Mouse (Mus musculus) CH12.LX (cell line): ENCODE measurements around the gene Olfr584. TPM values are rescaled to one million over a fixed set of nuclear protein-coding genes. Genes with fewer than 3 reads are reported as not detected.

Experiments used
- DNase-seq: peaks from one replicate; pipeline ENCODE4 v3.0.0-alpha.2; 2013; ENCODE audit errors: extremely low read depth
- H3K27ac ChIP-seq: 2 replicates; pipeline ENCODE4 v1.5.1; 2012; ENCODE audit warnings: low read depth, mild to moderate bottlenecking, control low read depth, moderate library complexity; ENCODE audit not compliant: insufficient read depth
- H3K27me3 ChIP-seq: replicated peaks from 2 replicates; pipeline ENCODE3; 2012; ENCODE audit warnings: inconsistent platforms
- H3K36me3 ChIP-seq, 2 experiments: replicated peaks in 1 of 2; 2 replicates each; pipeline versions ENCODE3 to v1.6.1; 2012; ENCODE audit warnings: inconsistent platforms in 1 of 2, low read length in 1 of 2, mild to moderate bottlenecking in 1 of 2, mixed read lengths in 1 of 2, moderate library complexity in 1 of 2; ENCODE audit not compliant: control insufficient read depth in 1 of 2, insufficient read depth in 1 of 2
- H3K4me1 ChIP-seq, 2 experiments: 2 replicates each; pipeline ENCODE4 v1.6.1; 2012; ENCODE audit warnings: inconsistent platforms in 1 of 2, moderate library complexity in 1 of 2; ENCODE audit not compliant: insufficient read depth in 2 of 2, control insufficient read depth in 1 of 2
- H3K4me2 ChIP-seq: 2 replicates; pipeline ENCODE4 v1.6.1; 2012; ENCODE audit warnings: low read depth, mild to moderate bottlenecking, control low read depth; ENCODE audit not compliant: poor library complexity, insufficient read depth, severe bottlenecking
- H3K4me3 ChIP-seq, 3 experiments: fragments of 150-350 bp in 1 of 3; sonication (generic) in 1 of 3; replicated peaks in 1 of 3; 2 replicates each; pipeline versions ENCODE3 to v1.5.1; 2011 to 2012; ENCODE audit warnings: low read depth in 2 of 3, low read length in 2 of 3, mild to moderate bottlenecking in 2 of 3, moderate library complexity in 2 of 3, control low read depth in 1 of 3, improper control_type of control experiment in 1 of 3, inconsistent platforms in 1 of 3, mixed read lengths in 1 of 3; ENCODE audit not compliant: poor library complexity in 1 of 3
- H3K79me2 ChIP-seq: replicated peaks from 2 replicates; pipeline ENCODE4 v1.6.1; 2012; ENCODE audit warnings: mild to moderate bottlenecking, moderate library complexity; ENCODE audit not compliant: control insufficient read depth, poor library complexity, insufficient read depth, severe bottlenecking; ENCODE audit errors: extremely low read depth
- H3K9ac ChIP-seq: 2 replicates; pipeline ENCODE4 v1.6.1; 2012; ENCODE audit warnings: low read depth, mild to moderate bottlenecking, control low read depth, moderate library complexity; ENCODE audit not compliant: insufficient read depth
- H3K9me3 ChIP-seq: replicated peaks from 2 replicates; pipeline ENCODE3; 2012; ENCODE audit warnings: low read length, inconsistent platforms, mixed read lengths
- CHD1 ChIP-seq: IDR thresholded peaks from 2 replicates; pipeline ENCODE4 v1.6.1; 2012; ENCODE audit warnings: low read depth, low read length, improper control_type of control experiment, inconsistent platforms
- CHD2 ChIP-seq: IDR thresholded peaks from 2 replicates; pipeline ENCODE4 v1.6.1; 2011; ENCODE audit warnings: low read length, improper control_type of control experiment
- E2F4 ChIP-seq: IDR thresholded peaks from 2 replicates; pipeline ENCODE4 v1.6.1; 2011; ENCODE audit warnings: low read depth, low read length, improper control_type of control experiment; ENCODE audit not compliant: insufficient replicate concordance
- ELF1 ChIP-seq: IDR thresholded peaks from 2 replicates; pipeline ENCODE4 v1.6.1; 2014; ENCODE audit warnings: low read depth, mild to moderate bottlenecking, inconsistent platforms, low read length, improper control_type of control experiment
- EP300 ChIP-seq: IDR thresholded peaks from 2 replicates; pipeline ENCODE4 v1.6.1; 2011; ENCODE audit warnings: low read length, improper control_type of control experiment
- GABPA ChIP-seq: IDR thresholded peaks from 2 replicates; pipeline ENCODE4 v1.6.1; 2012; ENCODE audit warnings: low read depth, low read length, improper control_type of control experiment, inconsistent platforms; ENCODE audit not compliant: insufficient replicate concordance
- JUN ChIP-seq: IDR thresholded peaks from 2 replicates; pipeline ENCODE4 v1.6.1; 2011; ENCODE audit warnings: low read depth, mild to moderate bottlenecking, low read length, improper control_type of control experiment, moderate library complexity; ENCODE audit not compliant: insufficient read depth
- JUND ChIP-seq: conservative IDR thresholded peaks from 2 replicates; pipeline ENCODE4 v1.6.1; 2011; ENCODE audit warnings: low read depth, low read length, improper control_type of control experiment
- MAFK ChIP-seq: IDR thresholded peaks from 2 replicates; pipeline ENCODE4 v1.6.1; 2011; ENCODE audit warnings: low read length, improper control_type of control experiment; ENCODE audit not compliant: insufficient replicate concordance
- MAX ChIP-seq: IDR thresholded peaks from 2 replicates; pipeline ENCODE4 v1.6.1; 2011; ENCODE audit warnings: low read length, improper control_type of control experiment
- MAZ ChIP-seq: IDR thresholded peaks from 2 replicates; pipeline ENCODE4 v1.6.1; 2012; ENCODE audit warnings: low read depth, mild to moderate bottlenecking, inconsistent platforms, low read length, improper control_type of control experiment, moderate library complexity
- MEF2A ChIP-seq: IDR thresholded peaks from 2 replicates; pipeline ENCODE4 v1.6.1; 2014; ENCODE audit warnings: low read depth, mild to moderate bottlenecking, inconsistent platforms, low read length, improper control_type of control experiment, borderline replicate concordance
- MXI1 ChIP-seq: IDR thresholded peaks from 2 replicates; pipeline ENCODE4 v1.6.1; 2011; ENCODE audit warnings: mild to moderate bottlenecking, low read depth, low read length, improper control_type of control experiment
- NELFE ChIP-seq: IDR thresholded peaks from 2 replicates; pipeline ENCODE4 v1.6.1; 2011; ENCODE audit warnings: low read depth, low read length, improper control_type of control experiment
- POLR2A ChIP-seq: IDR thresholded peaks from 2 replicates; pipeline ENCODE4 v1.6.1; 2011; ENCODE audit warnings: low read depth, mild to moderate bottlenecking, improper control_type of control experiment, low read length
- RCOR1 ChIP-seq: conservative IDR thresholded peaks from 2 replicates; pipeline ENCODE4 v1.6.1; 2012; ENCODE audit warnings: low read depth, mild to moderate bottlenecking, inconsistent platforms, low read length, improper control_type of control experiment
- SIN3A ChIP-seq: IDR thresholded peaks from 2 replicates; pipeline ENCODE4 v1.6.1; 2012; ENCODE audit warnings: low read length, improper control_type of control experiment, inconsistent platforms
- SMC3 ChIP-seq: IDR thresholded peaks from 2 replicates; pipeline ENCODE4 v1.6.1; 2011; ENCODE audit warnings: low read depth, low read length, improper control_type of control experiment
- TBP ChIP-seq: conservative IDR thresholded peaks from 2 replicates; pipeline ENCODE4 v1.6.1; 2011; ENCODE audit warnings: low read depth, low read length, improper control_type of control experiment
- UBTF ChIP-seq: IDR thresholded peaks from 2 replicates; pipeline ENCODE4 v1.6.1; 2012; ENCODE audit warnings: low read depth, mild to moderate bottlenecking, inconsistent platforms, low read length, improper control_type of control experiment, moderate library complexity
- USF1 ChIP-seq: IDR thresholded peaks from 2 replicates; pipeline ENCODE4 v1.6.1; 2014; ENCODE audit warnings: low read depth, mild to moderate bottlenecking, inconsistent platforms, low read length, improper control_type of control experiment
- ZC3H11A ChIP-seq: IDR thresholded peaks from 2 replicates; pipeline ENCODE4 v1.6.1; 2012; ENCODE audit warnings: low read depth, mild to moderate bottlenecking, inconsistent platforms, low read length, improper control_type of control experiment
- ZKSCAN1 ChIP-seq: IDR thresholded peaks from 2 replicates; pipeline ENCODE4 v1.6.1; 2012; ENCODE audit warnings: low read depth, inconsistent platforms, low read length, improper control_type of control experiment, borderline replicate concordance
- ZMIZ1 ChIP-seq: IDR thresholded peaks from 2 replicates; pipeline ENCODE4 v1.6.1; 2012; ENCODE audit warnings: low read depth, mild to moderate bottlenecking, inconsistent platforms, low read length, improper control_type of control experiment
- dilution Hi-C: fragments of 300-500 bp; cut with MboI; formaldehyde crosslinking; loops from 2 replicates; pipeline ENCODE4 v1.14.3; 2020; ENCODE audit warnings: low sequenced_read_pairs; ENCODE audit not compliant: extremely low pct_unique_long_range_greater_than_20kb, extremely low pct_ligation_motif_present
- in situ Hi-C: fragments of 300-500 bp; cut with MboI; formaldehyde crosslinking; loops from 3 replicates; pipeline ENCODE4 v1.14.3; 2019; ENCODE audit warnings: low sequenced_read_pairs, low pct_ligation_motif_present, low pct_unique_long_range_greater_than_20kb, mixed read lengths
- polyA plus RNA-seq: library from polyadenylated mRNA; unstranded; fragments of >175 nt; gene quantifications from 2 replicates; pipeline ENCODE4 v1.2.1, GENCODE M21; 2012; ENCODE audit warnings: low read depth; ENCODE audit not compliant: insufficient read length
- total RNA-seq, 2 experiments: library from RNA; depleted of rRNA; stranded (reverse); fragments of 300-350 nt in 1 of 2; fragments of >200 nt in 1 of 2; gene quantifications; 2 replicates each; pipeline ENCODE4 v1.2.3; 2012 to 2014

Gene Olfr584
- not detected in 2 replicates for total RNA-seq (2012; rRNA removed)
- not detected in 2 replicates for total RNA-seq (2014; rRNA removed)
- not detected in 2 replicates for polyA plus RNA-seq

DNA sequence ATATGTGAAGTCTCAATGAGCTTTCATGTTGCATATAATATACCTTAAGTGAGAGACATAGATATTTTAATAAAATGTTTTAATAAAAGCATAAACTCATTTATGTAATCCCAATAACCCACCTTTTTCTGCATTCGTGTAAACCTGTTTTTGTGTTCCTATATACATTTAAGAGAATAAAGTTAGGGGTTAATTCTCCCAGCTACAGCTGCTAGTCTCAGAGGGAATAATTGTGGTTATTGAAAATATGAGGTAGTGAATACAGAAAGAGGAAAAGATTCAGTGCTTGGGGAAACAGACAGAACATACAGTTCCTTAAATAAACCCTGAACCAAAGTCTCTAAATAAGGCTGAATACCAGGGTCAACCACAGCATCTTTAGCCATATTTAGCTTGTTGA is at the start of gene Olfr584:
TSS of gene Olfr584 (plus strand) at position 301 of the 400 bp plus-strand sequence.
- Histone ChIP-seq H3K4me1 (no peaks in the 10 kb centered on the region), H3K9me3 (no peaks in the 10 kb centered on the region), H3K27me3 (no peaks in the 10 kb centered on the region), H3K27ac (no peak within 1 kb of the TSS), H3K36me3 (no peaks in the 10 kb centered on the region), H3K4me2 (no peak within 1 kb of the TSS), H3K79me2 (no peaks in the 10 kb centered on the region), H3K9ac (no peak within 1 kb of the TSS), H3K4me3 (no peak within 1 kb of the TSS)
- no peak for TF ChIP-seq CHD2
- TF ChIP-seq ZKSCAN1 = no peak
- no peak for TF ChIP-seq ELF1
- in situ Hi-C loops = no loop called here
- DNase-seq = no peak
- dilution Hi-C loops = no loop called here

DNA sequence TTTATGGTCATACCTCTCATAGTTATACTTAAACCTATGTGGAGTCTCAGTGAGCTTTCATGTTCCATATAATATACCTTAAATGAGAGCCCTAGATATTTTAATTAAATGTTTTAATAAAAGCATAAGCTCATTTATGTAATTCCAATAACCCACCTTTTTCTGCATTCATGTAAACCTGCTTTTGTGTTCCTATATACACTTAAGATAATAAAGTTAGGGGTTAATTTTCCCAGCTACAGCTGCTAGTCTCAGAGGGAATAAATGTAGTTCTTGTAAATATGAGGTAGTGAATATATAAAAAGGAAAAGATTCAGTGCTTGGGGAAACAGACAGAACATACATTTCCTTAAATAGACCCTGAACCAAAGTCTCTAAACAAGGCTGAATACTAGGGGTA is 44.0 kb upstream of the Olfr584 start, which contains the start of gene Olfr582:
TSS of gene Olfr582 (plus strand) at position 301 of the 400 bp plus-strand sequence.
- no peaks in the 10 kb centered on the region for H3K36me3 ChIP-seq
- no peak within 1 kb of the TSS for H3K27ac ChIP-seq
- no peak within 1 kb of the TSS for H3K9ac ChIP-seq
- H3K4me3 ChIP-seq = no peak within 1 kb of the TSS
- no peaks in the 10 kb centered on the region for H3K9me3 ChIP-seq
- H3K4me2 ChIP-seq = no peak within 1 kb of the TSS
- H3K79me2 ChIP-seq = no peaks in the 10 kb centered on the region
- dilution Hi-C loops (no loop called here), in situ Hi-C loops (no loop called here)
- TF ChIP-seq EP300 (no peak), E2F4 (no peak), UBTF (no peak), MAFK (no peak), USF1 (no peak), MEF2A (no peak), ZC3H11A (no peak), NELFE (no peak), JUND (no peak), ZMIZ1 (no peak)
- H3K4me1 ChIP-seq = no peaks in the 10 kb centered on the region
- no peaks in the 10 kb centered on the region for H3K27me3 ChIP-seq
- DNase-seq = no peak

DNA sequence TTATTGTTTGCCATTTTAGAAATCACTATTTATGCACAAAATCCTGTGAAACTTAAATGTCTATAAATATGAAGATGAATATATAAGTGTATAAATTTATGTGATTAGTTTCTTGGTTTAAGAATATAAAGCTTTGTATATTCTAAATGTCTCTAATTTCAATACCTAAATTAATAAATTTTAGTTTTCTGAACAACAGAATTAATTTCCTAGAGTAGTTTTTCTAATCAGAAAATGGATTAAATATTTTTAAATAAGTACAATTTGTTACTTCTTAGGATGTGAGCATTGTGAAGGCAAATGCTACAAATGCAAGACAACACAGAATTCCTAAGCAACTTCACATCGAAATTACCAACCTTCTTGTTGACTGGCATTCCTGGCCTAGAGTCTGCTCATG is 30.7 kb upstream of the Olfr584 start, which contains the start of gene Olfr583:
TSS of gene Olfr583 (plus strand) at position 301 of the 400 bp plus-strand sequence.
- Histone ChIP-seq H3K27me3 (no peaks in the 10 kb centered on the region), H3K4me1 (no peaks in the 10 kb centered on the region), H3K4me3 (no peak within 1 kb of the TSS), H3K79me2 (no peaks in the 10 kb centered on the region), H3K36me3 (no peaks in the 10 kb centered on the region), H3K4me2 (no peak within 1 kb of the TSS), H3K27ac (no peak within 1 kb of the TSS), H3K9ac (no peak within 1 kb of the TSS), H3K9me3 (no peaks in the 10 kb centered on the region)
- dilution Hi-C loops (no loop called here), in situ Hi-C loops (no loop called here)
- TF ChIP-seq EP300 = no peak
- TF ChIP-seq MXI1 = no peak
- TF ChIP-seq MAZ = no peak
- TF ChIP-seq RCOR1 = no peak
- TF ChIP-seq NELFE = no peak
- no peak for TF ChIP-seq POLR2A
- TF ChIP-seq SMC3 = no peak
- TF ChIP-seq JUN = no peak
- no peak for TF ChIP-seq CHD1
- no peak for TF ChIP-seq MAX
- no peak for TF ChIP-seq ZKSCAN1
- TF ChIP-seq JUND = no peak
- no peak for TF ChIP-seq GABPA
- TF ChIP-seq TBP = no peak
- no peak for TF ChIP-seq SIN3A
- DNase-seq = no peak
